Mouse (Mus musculus): ENCODE measurements around the gene Chrna4.

- TF ChIP-seq CTCF (IDR thresholded peaks at IDR 0.05; ENCODE audit: low read depth, low read length) (no peak), POLR2AphosphoS5 (IDR thresholded peaks at IDR 0.05; ENCODE audit: insufficient replicate concordance, low read depth, low read length) (no peak), GATA1 (IDR thresholded peaks at IDR 0.05; ENCODE audit: borderline replicate concordance, low read length) (no peak), TAL1 (conservative IDR thresholded peaks at IDR 0.05; ENCODE audit: low read depth, low read length) (no peak)
These were observed 26.8 kb upstream of the Chrna4 start for GRCm38 (mm10) chr2:181070136-181070535.

Data from G1E (cell line).